Mouse (Mus musculus): ENCODE data around the gene Myh11. TPM values are rescaled to one million over a fixed set of nuclear protein-coding genes. Genes with fewer than 3 reads are reported as not detected.
A peak's percentile ranks its signal among the peaks of the same experiment; 100 is the strongest.

Gene Myh11
- polyA plus RNA-seq, 1 experiment from 2014 or later = 0.17 TPM

- H3K27ac ChIP-seq (replicated peaks) = no peak overlapping the region
- H3K9me3 ChIP-seq = no peaks in the 10 kb centered on the region
- no peak for DNase-seq (ENCODE audit: low spot score)
- H3K4me1 ChIP-seq = no peaks in the 10 kb centered on the region
- 84% methylated on average over 7 of the region's 7 CpGs for WGBS
- H3K36me3 ChIP-seq (replicated peaks) = peaks cover 93% of the 10 kb centered on the region
- H3K27me3 ChIP-seq (replicated peaks; ENCODE audit: low read depth, poor library complexity, severe bottlenecking) = no peaks in the 10 kb centered on the region
- H3K4me3 ChIP-seq = no peak overlapping the region
These were observed 12.5 kb upstream of the Myh11 start for GRCm38 (mm10) chr16:14303676-14304075.

- DNase-seq (ENCODE audit: low spot score) = no peak
- Histone ChIP-seq H3K27ac (replicated peaks) (no peak overlapping the region), H3K27me3 (replicated peaks; ENCODE audit: low read depth, poor library complexity, severe bottlenecking) (no peaks in the 10 kb centered on the region), H3K4me3 (no peak overlapping the region), H3K4me1 (no peaks in the 10 kb centered on the region), H3K36me3 (replicated peaks) (peaks cover 92% of the 10 kb centered on the region), H3K9me3 (no peaks in the 10 kb centered on the region)
- WGBS = 84% methylated on average over 2 of the region's 2 CpGs
These were observed 12.0 kb upstream of the Myh11 start for GRCm38 (mm10) chr16:14303148-14303547.

- Histone ChIP-seq H3K27me3 (replicated peaks; ENCODE audit: low read depth, poor library complexity, severe bottlenecking) (peaks cover 3% of the 10 kb centered on the region), H3K9me3 (no peaks in the 10 kb centered on the region), H3K36me3 (replicated peaks) (peaks cover 62% of the 10 kb centered on the region), H3K4me3 (no peak overlapping the region), H3K4me1 (no peaks in the 10 kb centered on the region), H3K27ac (replicated peaks) (no peak overlapping the region)
- 93% methylated on average over 4 of the region's 4 CpGs for WGBS
- DNase-seq (ENCODE audit: low spot score) = no peak
These were observed 7.3 kb upstream of the Myh11 start for GRCm38 (mm10) chr16:14298461-14298860.

GRCm38 (mm10) chr16:14297746-14298145 is 6.6 kb upstream of the Myh11 start:
- no peak for DNase-seq (ENCODE audit: low spot score)
- Histone ChIP-seq H3K9me3 (no peaks in the 10 kb centered on the region), H3K4me1 (no peaks in the 10 kb centered on the region), H3K27me3 (replicated peaks; ENCODE audit: low read depth, poor library complexity, severe bottlenecking) (peaks cover 10% of the 10 kb centered on the region), H3K27ac (replicated peaks) (no peak overlapping the region), H3K4me3 (no peak overlapping the region), H3K36me3 (replicated peaks) (peaks cover 55% of the 10 kb centered on the region)
- 90% methylated on average over 4 of the region's 4 CpGs for WGBS

- H3K9me3 ChIP-seq = no peaks in the 10 kb centered on the region
- WGBS = 92% methylated on average over 3 of the region's 3 CpGs
- H3K4me3 ChIP-seq = no peak overlapping the region
- H3K36me3 ChIP-seq (replicated peaks) = peaks cover 49% of the 10 kb centered on the region
- H3K4me1 ChIP-seq = peaks cover 5% of the 10 kb centered on the region
- DNase-seq (ENCODE audit: low spot score) = no peak
- H3K27ac ChIP-seq (replicated peaks) = no peak overlapping the region
- H3K27me3 ChIP-seq (replicated peaks; ENCODE audit: low read depth, poor library complexity, severe bottlenecking) = peaks cover 16% of the 10 kb centered on the region
These were observed 6.0 kb upstream of the Myh11 start for GRCm38 (mm10) chr16:14297137-14297536.

- Histone ChIP-seq H3K27ac (replicated peaks) (no peak overlapping the region), H3K4me1 (peaks cover 9% of the 10 kb centered on the region), H3K36me3 (replicated peaks) (peaks cover 44% of the 10 kb centered on the region), H3K27me3 (replicated peaks; ENCODE audit: low read depth, poor library complexity, severe bottlenecking) (peaks cover 21% of the 10 kb centered on the region), H3K4me3 (no peak overlapping the region), H3K9me3 (no peaks in the 10 kb centered on the region)
- DNase-seq (ENCODE audit: low spot score) = no peak
- WGBS = 87% methylated on average over 2 of the region's 2 CpGs
These were observed 5.5 kb upstream of the Myh11 start for GRCm38 (mm10) chr16:14296544-14297124.

GRCm38 (mm10) chr16:14295291-14295690 is 4.1 kb upstream of the Myh11 start:
- peaks cover 35% of the 10 kb centered on the region for H3K27me3 ChIP-seq (replicated peaks; ENCODE audit: low read depth, poor library complexity, severe bottlenecking)
- 81% methylated on average over 2 of the region's 2 CpGs for WGBS
- no peak overlapping the region for H3K4me3 ChIP-seq
- no peak overlapping the region for H3K27ac ChIP-seq (replicated peaks)
- no peak for DNase-seq (ENCODE audit: low spot score)
- H3K36me3 ChIP-seq (replicated peaks) = peaks cover 30% of the 10 kb centered on the region
- H3K9me3 ChIP-seq = no peaks in the 10 kb centered on the region
- peaks cover 9% of the 10 kb centered on the region for H3K4me1 ChIP-seq

- peaks cover 4% of the 10 kb centered on the region; the same call in 1 of the 2 replicates for H3K36me3 ChIP-seq (replicated peaks)
- H3K4me1 ChIP-seq = peaks cover 9% of the 10 kb centered on the region
- H3K27ac ChIP-seq (replicated peaks) = no peak overlapping the region
- H3K9me3 ChIP-seq = no peaks in the 10 kb centered on the region
- H3K4me3 ChIP-seq = peak overlapping the region; percentile 45
- peak; percentile 15 for DNase-seq (ENCODE audit: low spot score)
- H3K27me3 ChIP-seq (replicated peaks; ENCODE audit: low read depth, poor library complexity, severe bottlenecking) = peaks cover 37% of the 10 kb centered on the region
- WGBS = 21% methylated on average over 31 of the region's 31 CpGs
These were observed 1.3 kb upstream of the Myh11 start for GRCm38 (mm10) chr16:14292205-14293199.

GRCm38 (mm10) chr16:14272374-14272965 is 18.7 kb downstream of the Myh11 start:
- no peak overlapping the region for H3K4me3 ChIP-seq
- H3K9me3 ChIP-seq = no peaks in the 10 kb centered on the region
- no peaks in the 10 kb centered on the region for H3K36me3 ChIP-seq (replicated peaks)
- H3K27me3 ChIP-seq (replicated peaks; ENCODE audit: low read depth, poor library complexity, severe bottlenecking) = no peaks in the 10 kb centered on the region
- DNase-seq (ENCODE audit: low spot score) = no peak
- no peak overlapping the region for H3K27ac ChIP-seq (replicated peaks)
- 61% methylated on average over 4 of the region's 4 CpGs for WGBS
- H3K4me1 ChIP-seq = no peaks in the 10 kb centered on the region

- Histone ChIP-seq H3K36me3 (replicated peaks) (no peaks in the 10 kb centered on the region), H3K4me3 (no peak overlapping the region), H3K27me3 (replicated peaks; ENCODE audit: low read depth, poor library complexity, severe bottlenecking) (no peaks in the 10 kb centered on the region), H3K9me3 (no peaks in the 10 kb centered on the region), H3K27ac (replicated peaks) (no peak overlapping the region), H3K4me1 (no peaks in the 10 kb centered on the region)
- no peak for DNase-seq (ENCODE audit: low spot score)
- 54% methylated on average over 4 of the region's 4 CpGs for WGBS
These were observed 25.8 kb downstream of the Myh11 start for GRCm38 (mm10) chr16:14265203-14265920.

GRCm38 (mm10) chr16:14264504-14264903 is 26.7 kb downstream of the Myh11 start:
- H3K27ac ChIP-seq (replicated peaks) = no peak overlapping the region
- H3K27me3 ChIP-seq (replicated peaks; ENCODE audit: low read depth, poor library complexity, severe bottlenecking) = no peaks in the 10 kb centered on the region
- H3K4me3 ChIP-seq = no peak overlapping the region
- H3K36me3 ChIP-seq (replicated peaks) = no peaks in the 10 kb centered on the region
- 85% methylated on average over 2 of the region's 2 CpGs for WGBS
- DNase-seq (ENCODE audit: low spot score) = no peak
- H3K4me1 ChIP-seq = no peaks in the 10 kb centered on the region
- H3K9me3 ChIP-seq = no peaks in the 10 kb centered on the region

GRCm38 (mm10) chr16:14263241-14263640 is 27.9 kb downstream of the Myh11 start:
- no peaks in the 10 kb centered on the region for H3K4me1 ChIP-seq
- H3K36me3 ChIP-seq (replicated peaks) = no peaks in the 10 kb centered on the region
- no peak overlapping the region for H3K4me3 ChIP-seq
- no peaks in the 10 kb centered on the region for H3K27me3 ChIP-seq (replicated peaks; ENCODE audit: low read depth, poor library complexity, severe bottlenecking)
- 88% methylated on average over 6 of the region's 6 CpGs for WGBS
- no peaks in the 10 kb centered on the region for H3K9me3 ChIP-seq
- no peak overlapping the region for H3K27ac ChIP-seq (replicated peaks)
- DNase-seq (ENCODE audit: low spot score) = no peak
